Mouse (Mus musculus): ENCODE data around the gene Fam135a.
A peak's percentile ranks its signal among the peaks of the same experiment; 100 is the strongest.
"Not testable (repeated sequence)": the region's sequence is repeated elsewhere in the genome, so short reads cannot be mapped to it uniquely, and the experiment has no call there.

Fam135a gene

GRCm38 (mm10) chr1:24066706-24067105 is 33.4 kb downstream of the Fam135a start:
- no peak for DNase-seq (ENCODE audit: low spot score)

- no peak for DNase-seq (ENCODE audit: low spot score)
Measured at GRCm38 (mm10) chr1:24055706-24056105, 44.4 kb downstream of the Fam135a start.

DNA sequence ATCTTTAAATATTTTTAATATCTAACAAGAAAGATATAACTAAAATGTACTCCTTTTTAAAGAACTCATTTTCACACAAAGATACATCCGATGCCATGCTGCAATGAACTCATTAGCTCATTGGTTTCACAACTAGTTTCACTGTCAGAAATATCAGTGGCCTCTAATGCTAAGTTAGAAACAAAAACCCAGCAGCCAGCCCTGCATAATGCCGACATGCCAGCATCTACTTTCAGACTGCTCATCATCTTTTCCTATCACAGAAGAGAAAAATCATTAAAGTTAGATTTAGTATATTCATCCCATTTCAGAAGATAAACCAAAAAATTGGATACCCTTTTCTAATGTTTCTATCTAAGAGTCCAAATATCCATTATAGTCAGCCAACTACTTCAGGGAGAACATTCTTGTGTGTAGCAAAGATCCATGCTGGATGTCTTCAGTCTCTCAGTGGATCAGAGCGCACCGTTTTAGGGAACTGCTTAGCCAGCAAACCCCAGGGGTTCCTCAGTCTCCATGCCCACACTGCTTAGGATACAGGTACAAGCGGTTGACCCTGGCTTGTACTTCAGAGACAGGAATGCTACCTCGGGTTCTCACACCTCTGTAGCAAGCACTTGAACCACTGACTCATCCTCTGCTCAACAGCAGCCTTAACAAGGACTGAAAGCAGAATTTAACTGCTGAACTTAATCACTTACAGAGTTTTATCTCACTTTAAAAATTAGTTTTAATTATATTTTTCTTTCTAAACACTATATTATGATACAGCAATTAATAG is 53.2 kb downstream of the Fam135a start:
- DNase-seq (ENCODE audit: low spot score), result no peak

GRCm38 (mm10) chr1:24045627-24046026 is 54.5 kb downstream of the Fam135a start:
- DNase-seq (ENCODE audit: low spot score), result no peak

- no peak for DNase-seq (ENCODE audit: low spot score)
Measured at GRCm38 (mm10) chr1:24043007-24043406, 57.1 kb downstream of the Fam135a start.

DNA sequence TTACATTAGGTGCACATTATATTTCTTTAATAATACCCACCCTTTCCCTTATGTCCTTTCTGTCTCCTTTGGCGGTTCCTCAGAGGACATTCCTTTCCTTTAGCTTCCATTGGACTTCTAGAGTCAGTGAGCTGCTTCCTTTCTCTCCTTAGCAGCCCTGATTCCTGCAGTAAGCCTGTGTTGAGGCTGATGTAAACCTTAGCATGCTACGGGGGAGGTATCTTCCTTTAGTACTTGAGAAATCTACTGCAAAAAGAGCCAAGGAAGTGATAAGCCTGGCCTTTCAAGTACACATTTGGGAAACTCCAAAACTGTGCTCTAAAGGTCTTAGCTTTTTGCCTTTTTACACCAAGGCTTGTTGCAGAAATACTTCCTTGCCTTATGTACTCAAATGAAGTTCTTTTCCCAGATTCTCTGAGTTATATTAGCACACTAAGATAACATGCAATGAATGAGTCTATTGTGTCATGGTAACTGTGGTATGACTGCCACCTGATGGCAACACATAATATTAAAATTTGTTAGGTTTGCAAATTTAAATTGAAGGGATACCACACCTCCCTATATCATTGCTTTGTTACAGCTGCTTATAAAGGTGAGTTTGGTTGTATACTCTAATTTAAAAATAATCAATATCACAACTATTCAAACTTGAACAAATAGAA is 66.2 kb downstream of the Fam135a start:
- DNase-seq (ENCODE audit: low spot score), result peak; percentile 4

DNA sequence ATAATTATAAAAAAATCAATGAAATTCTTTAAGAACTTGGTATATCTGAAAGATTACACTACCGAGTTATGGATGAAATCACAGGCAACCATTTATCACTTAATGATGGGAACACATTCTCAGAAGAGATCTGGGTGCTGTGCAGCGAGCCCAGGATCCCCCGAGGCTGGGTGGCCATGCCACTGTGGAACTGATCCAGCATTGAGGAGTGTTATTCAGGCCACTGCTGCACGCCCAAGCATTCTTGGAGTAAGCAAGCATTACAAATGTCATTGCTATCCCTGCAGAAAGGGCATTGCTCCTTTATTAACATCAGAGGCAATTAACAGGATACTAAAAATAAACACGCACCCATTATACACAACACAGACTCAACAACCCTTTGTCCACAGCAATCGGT is 89.3 kb downstream of the Fam135a start:
- no peak for DNase-seq (ENCODE audit: low spot score)

- no peak for DNase-seq (ENCODE audit: low spot score)
Measured at GRCm38 (mm10) chr1:24010016-24010415, 90.1 kb downstream of the Fam135a start.

DNA sequence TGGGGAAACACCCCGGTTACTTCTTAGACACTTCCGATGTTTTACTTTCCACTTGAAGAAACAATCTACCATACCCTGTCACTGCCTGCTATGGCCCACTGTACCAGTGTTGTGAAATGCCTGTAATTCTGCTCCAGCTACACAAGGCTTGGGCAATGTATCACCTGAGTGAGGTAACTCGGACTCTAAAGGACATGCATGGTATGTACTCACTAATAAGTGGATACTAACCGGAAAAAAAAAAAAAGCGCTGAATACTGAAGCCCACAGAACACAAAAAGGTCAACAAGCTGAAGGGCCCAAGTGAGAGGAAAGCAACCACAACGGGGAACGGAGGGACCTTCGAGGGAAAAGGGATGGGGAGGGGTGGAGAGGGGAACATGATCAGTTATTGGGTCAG is 92.5 kb downstream of the Fam135a start:
- DNase-seq (ENCODE audit: low spot score), result peak; percentile 61

DNA sequence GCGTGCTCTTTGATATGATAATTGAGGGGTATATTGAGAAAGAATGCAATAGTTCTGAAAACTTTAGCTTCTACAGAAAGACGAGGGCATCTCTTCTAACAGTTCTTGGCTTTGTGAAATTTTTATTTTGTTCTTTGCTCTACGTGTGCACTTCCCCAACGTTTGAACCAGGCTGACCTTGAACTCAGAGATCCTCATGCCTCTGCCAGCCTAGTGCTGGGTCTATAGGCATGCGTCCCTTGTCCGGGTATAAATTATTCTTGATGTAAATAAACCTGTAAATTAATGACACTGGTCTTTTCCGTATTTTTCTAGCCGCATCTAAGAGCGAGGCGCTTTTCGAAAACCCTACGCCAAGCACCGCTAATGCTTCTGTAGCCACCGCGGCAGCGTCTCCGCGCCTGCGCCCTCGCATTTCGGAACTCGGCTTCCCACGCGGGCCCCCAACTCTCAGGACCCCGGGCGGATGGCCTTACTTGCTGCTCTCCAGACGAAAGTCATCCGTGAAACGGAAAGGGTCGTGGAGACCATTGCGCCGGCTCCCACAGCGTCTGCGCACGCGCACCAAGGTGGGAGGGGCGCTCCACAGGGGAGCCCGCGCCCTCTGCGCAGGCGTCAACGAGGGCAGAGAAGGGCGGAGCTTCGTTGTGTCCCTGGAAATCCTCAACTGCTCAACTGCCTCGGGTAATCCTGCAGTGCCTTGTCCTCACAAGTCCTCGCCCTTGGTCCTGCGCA is 94.9 kb downstream of the Fam135a start, which contains the start of gene Sdhaf4:
Gene Sdhaf4 (minus strand): TSS at position 587 of the 735 bp plus-strand sequence.
- DNase-seq (ENCODE audit: low spot score), result peak; percentile 90

- DNase-seq (ENCODE audit: low spot score), result no peak
Measured at GRCm38 (mm10) chr1:23999318-23999717, 100.8 kb downstream of the Fam135a start.

GRCm38 (mm10) chr1:23998866-23999265 is 101.3 kb downstream of the Fam135a start:
- no peak for DNase-seq (ENCODE audit: low spot score)

- DNase-seq (ENCODE audit: low spot score), result no peak
Measured at GRCm38 (mm10) chr1:23998120-23998810, 101.9 kb downstream of the Fam135a start.

- DNase-seq (ENCODE audit: low spot score), result no peak
Measured at GRCm38 (mm10) chr1:23997493-23997892, 102.6 kb downstream of the Fam135a start.

DNA sequence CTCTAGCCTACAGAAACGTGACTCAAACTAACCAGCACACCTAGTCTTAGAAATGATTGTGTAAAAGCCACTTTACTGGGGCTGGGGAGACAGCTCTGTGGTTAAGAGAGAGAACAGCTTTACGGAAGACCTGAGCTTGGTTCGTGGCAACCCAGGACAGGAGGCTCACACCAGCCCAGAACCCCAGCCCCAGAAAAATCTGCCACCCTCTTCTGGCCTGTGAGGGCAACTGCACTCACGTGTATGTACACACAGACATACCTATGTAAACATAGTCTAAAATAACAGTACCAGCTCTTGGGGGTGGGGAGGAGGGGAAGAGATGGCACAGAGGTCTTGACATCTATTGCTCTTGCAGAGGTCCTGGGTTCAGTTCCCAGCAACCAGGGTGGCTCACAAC is 104.7 kb downstream of the Fam135a start:
- DNase-seq (ENCODE audit: low spot score), result no peak

DNA sequence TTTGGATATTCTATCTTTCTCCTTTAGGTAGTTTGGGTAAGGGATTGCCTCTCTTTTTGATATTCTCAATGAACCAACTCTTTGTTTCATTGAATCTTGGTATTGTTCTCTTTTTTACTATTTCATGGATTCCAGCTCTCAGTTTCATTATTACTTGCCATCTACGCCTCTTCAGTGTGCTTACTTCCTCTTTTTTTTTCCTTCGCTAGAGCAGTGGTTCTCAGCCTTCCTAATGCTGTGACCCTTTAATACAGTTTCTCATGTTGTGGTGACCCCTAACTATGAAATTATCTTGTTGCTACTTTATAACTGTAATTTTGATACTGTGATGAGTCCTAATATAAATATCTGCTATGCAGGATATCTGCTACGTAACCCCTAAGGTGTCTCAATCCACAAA is 117.0 kb downstream of the Fam135a start:
- DNase-seq (ENCODE audit: low spot score), result peak; percentile 2

- no peak for DNase-seq (ENCODE audit: low spot score)
Measured at GRCm38 (mm10) chr1:23978281-23978680, 121.9 kb downstream of the Fam135a start.

DNA sequence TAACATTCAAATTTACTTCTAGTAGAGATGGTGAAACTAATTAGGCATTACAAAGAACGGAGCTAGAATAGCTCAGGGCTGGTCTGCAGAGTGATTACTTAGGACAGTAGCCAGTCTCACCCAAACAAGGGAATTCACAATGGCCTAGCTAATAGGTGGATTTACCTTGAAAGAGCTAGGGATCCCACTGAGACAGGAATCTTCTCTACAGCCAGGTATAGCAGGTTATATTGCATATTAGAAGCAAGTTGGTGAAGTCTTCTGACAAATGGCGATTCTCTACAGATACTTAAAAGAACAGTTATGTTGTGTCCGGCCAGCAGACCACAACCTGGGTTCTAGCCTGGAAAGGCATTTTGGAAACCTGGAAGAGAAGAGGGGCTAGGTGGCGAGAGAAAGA is 129.0 kb downstream of the Fam135a start:
- not testable (repeated sequence) for DNase-seq (ENCODE audit: low spot score)

- DNase-seq (ENCODE audit: low spot score), result no peak
Measured at GRCm38 (mm10) chr1:23968027-23968725, 132.0 kb downstream of the Fam135a start.

GRCm38 (mm10) chr1:23966226-23966625 is 133.9 kb downstream of the Fam135a start:
- DNase-seq (ENCODE audit: low spot score), result no peak

Measured in lung, postnatal 25 days (tissue).